Comparison of ENCODE assay signal across 24 mouse cellular contexts in genomic region chr1:193400348-193400747, GRCm38 (mm10). TPM values are rescaled to one million over a fixed set of nuclear protein-coding genes. Genes with fewer than 3 reads are reported as not detected.
A peak's percentile ranks its signal among the peaks of the same experiment; 100 is the strongest.
DNase-seq lines count a peak whose midpoint lies in the region; ATAC-seq and TF ChIP-seq lines count a peak whose summit lies in the region.
"Had no signal": no experiment of that assay in that cellular context is flagged by ENCODE, and none has a peak within 500 bp of the region (broad histone marks: within the 10 kb centered on the region; RNA-seq: fewer than 3 reads in every experiment).

No protein-coding gene starts in this region.

- TF ChIP-seq EP300 in liver, postnatal 0 days (IDR thresholded peaks at IDR 0.05; ENCODE audit: low read depth) = no peak

- H3K4me3 ChIP-seq in C2C12 (ENCODE audit: insufficient read depth, poor library complexity, severe bottlenecking) = no peak overlapping the region
- no peak overlapping the region for H3K4me3 ChIP-seq in liver, postnatal 0 days (ENCODE audit: low read depth, low read length)
- H3K4me3 ChIP-seq: hindbrain, embryonic 13.5 days; kidney, embryonic 15.5 days; limb, embryonic 15.5 days; lung, embryonic 15.5 days; midbrain, embryonic 12.5 days; neural tube, embryonic 12.5 days had no signal

- no peaks in the 10 kb centered on the region for H3K79me3 ChIP-seq in C2C12 (ENCODE audit: low read depth)

- no peaks in the 10 kb centered on the region for H3K27me3 ChIP-seq in C2C12 (ENCODE audit: control insufficient read depth, insufficient read depth, insufficient read length)
- no peaks in the 10 kb centered on the region for H3K27me3 ChIP-seq in liver, postnatal 0 days (ENCODE audit: insufficient read depth, low read length)
- H3K27me3 ChIP-seq: kidney, embryonic 15.5 days; limb, embryonic 15.5 days; lung, embryonic 15.5 days; midbrain, embryonic 12.5 days; neural tube, embryonic 12.5 days had no signal

- no peaks in the 10 kb centered on the region for H3K9me3 ChIP-seq in liver, postnatal 0 days (ENCODE audit: low read length)
- H3K9me3 ChIP-seq: hindbrain, embryonic 13.5 days; kidney, embryonic 15.5 days; limb, embryonic 15.5 days; lung, embryonic 15.5 days; midbrain, embryonic 12.5 days; neural tube, embryonic 12.5 days had no signal

- WGBS in liver, postnatal 0 days (ENCODE audit: insufficient replicate concordance) = 67% methylated on average over 1 of the region's 1 CpGs

- H3K4me2 ChIP-seq in liver, postnatal 0 days (ENCODE audit: low read depth, low read length) = no peak overlapping the region
- H3K4me2 ChIP-seq: hindbrain, embryonic 13.5 days; kidney, embryonic 15.5 days; limb, embryonic 15.5 days; lung, embryonic 15.5 days; midbrain, embryonic 12.5 days; neural tube, embryonic 12.5 days had no signal

- peaks cover 3% of the 10 kb centered on the region for H3K36me3 ChIP-seq in C2C12 (ENCODE audit: control insufficient read depth, insufficient read depth)
- H3K36me3 ChIP-seq in liver, postnatal 0 days (replicated peaks; ENCODE audit: insufficient read depth, low read length) = no peaks in the 10 kb centered on the region
- H3K36me3 ChIP-seq: hindbrain, embryonic 13.5 days; kidney, embryonic 15.5 days; limb, embryonic 15.5 days; lung, embryonic 15.5 days; midbrain, embryonic 12.5 days; neural tube, embryonic 12.5 days had no signal

- peak; percentile 74 for DNase-seq in 3134 (ENCODE audit: extremely low read depth, insufficient read length, low spot score)
- DNase-seq in testis, postnatal 10 days (ENCODE audit: low spot score) = no peak
- DNase-seq in liver, postnatal 0 days = no peak
- DNase-seq: adrenal gland, postnatal 25 days; cerebellum, adult 9-11 months; gastrocnemius, postnatal 25 days; kidney, adult 11 months; kidney, postnatal 36 days; lung, postnatal 4 days; right cerebral cortex, postnatal 14 days; spleen, adult 18-20 months had no signal

- no peak overlapping the region for H3ac ChIP-seq in C2C12 (ENCODE audit: control insufficient read depth, insufficient read length, low read depth)

- H3K9ac ChIP-seq in liver, postnatal 0 days (replicated peaks) = no peak overlapping the region
- H3K9ac ChIP-seq: hindbrain, embryonic 13.5 days; kidney, embryonic 15.5 days; limb, embryonic 15.5 days; liver, embryonic 14.5 days; lung, embryonic 15.5 days; midbrain, embryonic 12.5 days; neural tube, embryonic 12.5 days had no signal

- no peak overlapping the region for H3K27ac ChIP-seq in liver, postnatal 0 days (ENCODE audit: low read depth)
- H3K27ac ChIP-seq: kidney, embryonic 15.5 days; limb, embryonic 15.5 days; liver, embryonic 14.5 days; lung, embryonic 15.5 days; midbrain, embryonic 12.5 days; neural tube, embryonic 12.5 days had no signal

- TF ChIP-seq CTCF in C2C12 (IDR thresholded peaks at IDR 0.05; ENCODE audit: control insufficient read depth, insufficient read depth, insufficient read length) = no peak
- no peak for TF ChIP-seq CTCF in liver, postnatal 0 days (IDR thresholded peaks at IDR 0.05; ENCODE audit: low read depth)

- H3K4me1 ChIP-seq in liver, postnatal 0 days (ENCODE audit: insufficient read depth) = peaks cover 4% of the 10 kb centered on the region; the same call in 1 of the 2 replicates
- H3K4me1 ChIP-seq: lung, embryonic 15.5 days; neural tube, embryonic 12.5 days had no signal

- ATAC-seq in common myeloid progenitor, adult 5-6 weeks (replicated peaks; ENCODE audit: low read depth, poor library complexity, severe bottlenecking) = peak; percentile 53
- ATAC-seq in megakaryocyte, adult 5-6 weeks (ENCODE audit: poor library complexity, severe bottlenecking) = peak; percentile 33; the same call in 1 of the 2 replicates
- ATAC-seq in liver, postnatal 0 days = no peak
- ATAC-seq in CD4-positive, CD25-positive, alpha-beta regulatory T cell, adult 4 months = no peak
- ATAC-seq: forebrain, embryonic 16.5 days had no signal

- H3K79me2 ChIP-seq in C2C12 (ENCODE audit: control insufficient read depth, insufficient read depth) = no peaks in the 10 kb centered on the region

TF ChIP-seq in C2C12, 6 proteins besides CTCF, POLR2A, EP300 and RAD21:
- TF ChIP-seq USF1 (IDR thresholded peaks at IDR 0.05; ENCODE audit: low read depth) (peak; percentile 99), MYOD1 (IDR thresholded peaks at IDR 0.05; ENCODE audit: control insufficient read depth, insufficient read length, low read depth) (peak; percentile 83), MAX (IDR thresholded peaks at IDR 0.05) (peak; percentile 55), MYOG (IDR thresholded peaks at IDR 0.05; ENCODE audit: control insufficient read depth, extremely low read depth, insufficient read length) (no peak), FOSL1 (IDR thresholded peaks at IDR 0.05; ENCODE audit: insufficient read depth, low read length, poor library complexity, severe bottlenecking) (peak; percentile 92), CEBPB (IDR thresholded peaks at IDR 0.05; ENCODE audit: low read depth) (peak; percentile 66)
TF ChIP-seq in C2C12: peak in this region for 5.

RNA-seq across cellular contexts. Expression of gene Camk1g, which starts 30.2 kb away (rescaled TPM):
- polyA plus RNA-seq in C2C12 (2012; fragmentation: generic; extraction: Trizol) = 1.2 TPM
- total RNA-seq in common myeloid progenitor, adult 5-6 weeks (2017) = 0.09 TPM in 1 of 2 replicates, not detected in the other
- not detected in 2 replicates for total RNA-seq in megakaryocyte, adult 5-6 weeks (2015)
- not detected in 2 replicates for total RNA-seq in megakaryocyte, adult 5-6 weeks (2017)
- polyA plus RNA-seq in liver, postnatal 0 days (2015; fragmentation: Nextera tagmentation; extraction: Ambion mirVana) = 0.15 and 0.24 TPM in 2 replicates
- polyA plus RNA-seq in CD4-positive, CD25-positive, alpha-beta regulatory T cell, adult 4 months (2017; shearing (Covaris generic)) = not detected
- total RNA-seq: ES-E14 had no signal

Comparison
In these comparisons a context has a peak if more than half of its experiments do, and no peak if none do; other contexts are left out.
1. ATAC-seq: peak in common myeloid progenitor, adult 5-6 weeks (single experiment) and megakaryocyte, adult 5-6 weeks (single experiment); none in liver, postnatal 0 days (single experiment) and CD4-positive, CD25-positive, alpha-beta regulatory T cell, adult 4 months (single experiment).